Mouse (Mus musculus) right cerebral cortex, postnatal 14 days (tissue): ENCODE measurements around the gene Tlcd2.

ENCODE experiments used
- DNase-seq: peaks from one replicate; pipeline ENCODE4 v3.0.0; 2022

Gene Tlcd2

GRCm38 (mm10) chr11:75460844-75461742 is at the start of gene Tlcd2:
Gene Tlcd2 (plus strand): TSS chr11:75461715.
- peak; percentile 99 for DNase-seq

DNA sequence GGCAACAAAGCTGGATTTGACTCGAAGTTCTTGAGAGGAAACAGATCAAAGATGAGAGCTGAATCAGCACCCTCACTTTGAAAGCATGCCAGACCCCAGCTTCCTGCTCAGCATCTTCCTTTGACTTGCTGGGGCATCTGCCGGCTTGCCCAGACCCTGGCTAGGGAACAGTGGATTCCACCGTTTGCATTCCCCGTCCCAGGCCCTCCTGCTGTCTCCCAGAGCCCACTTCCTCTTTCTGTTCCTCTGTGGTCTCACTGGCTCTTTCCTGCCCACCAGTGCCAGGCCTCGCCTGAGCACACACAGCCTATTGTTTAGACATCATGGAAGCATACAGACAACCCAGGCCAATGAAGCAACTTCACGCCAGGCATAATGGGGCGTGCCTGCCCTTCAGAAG is 46.4 kb upstream of the Tlcd2 start:
- DNase-seq: no peak

GRCm38 (mm10) chr11:75415994-75416393 is 45.5 kb upstream of the Tlcd2 start:
- no peak for DNase-seq

- DNase-seq: no peak
Observed at GRCm38 (mm10) chr11:75420037-75420436, 41.5 kb upstream of the Tlcd2 start.

DNA sequence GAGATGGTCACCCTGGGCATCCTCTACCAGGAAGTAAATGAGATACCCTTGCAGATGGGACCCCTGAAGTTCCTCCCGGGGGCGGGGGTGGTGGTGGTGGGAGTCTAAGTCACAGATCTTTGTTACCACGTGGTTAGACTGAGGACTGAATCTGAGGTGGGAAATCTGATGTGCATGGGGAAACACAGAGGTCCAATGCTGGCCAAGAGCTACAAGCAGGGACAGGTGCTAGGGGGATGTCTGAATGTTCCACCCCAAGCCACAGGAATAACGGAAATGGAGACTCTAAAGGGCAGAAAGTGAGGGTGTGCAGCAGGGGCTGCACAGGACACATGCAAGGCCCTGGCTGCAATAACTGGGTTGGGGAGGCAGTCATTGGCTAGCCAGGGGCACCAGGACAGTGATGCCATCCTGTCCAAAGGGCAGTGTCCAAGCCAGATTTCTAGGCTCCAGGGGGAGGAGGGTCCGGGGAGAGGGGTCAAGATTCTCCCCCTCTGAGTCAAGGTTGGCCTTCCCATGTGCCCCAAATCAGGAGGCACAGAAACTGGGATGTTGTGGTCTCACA is 40.6 kb upstream of the Tlcd2 start:
- no peak for DNase-seq

DNA sequence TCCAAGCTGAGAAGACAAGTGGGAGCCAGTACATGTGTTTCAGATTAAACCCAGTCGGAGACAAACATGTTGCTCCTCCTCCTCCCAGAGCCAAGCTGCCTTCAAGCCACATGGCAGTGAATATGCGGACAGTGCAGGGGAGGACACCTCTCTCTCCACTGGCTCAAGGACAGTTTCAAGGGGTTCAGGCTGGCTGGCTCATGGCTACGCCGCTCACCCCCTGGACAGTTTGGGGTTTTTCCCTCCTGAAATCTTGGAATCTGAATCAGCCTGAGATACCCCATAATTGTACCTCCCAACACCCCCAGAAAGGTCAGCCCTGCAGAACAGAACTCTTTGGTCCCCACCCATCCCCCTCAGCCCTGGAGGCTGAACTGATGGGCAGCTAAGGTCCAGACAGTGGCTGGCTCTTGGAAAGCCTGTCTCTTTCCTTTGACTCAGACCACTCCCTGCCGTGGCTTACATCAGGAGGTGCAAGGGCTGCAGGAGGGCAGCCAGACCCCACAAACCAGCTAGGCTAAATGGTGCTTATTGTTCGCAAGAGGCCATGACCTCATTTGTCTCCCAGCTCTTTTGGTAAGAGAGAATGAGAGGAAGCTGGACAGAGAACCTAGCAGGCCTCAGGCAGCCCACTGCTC is 40.0 kb upstream of the Tlcd2 start:
- DNase-seq: no peak

DNA sequence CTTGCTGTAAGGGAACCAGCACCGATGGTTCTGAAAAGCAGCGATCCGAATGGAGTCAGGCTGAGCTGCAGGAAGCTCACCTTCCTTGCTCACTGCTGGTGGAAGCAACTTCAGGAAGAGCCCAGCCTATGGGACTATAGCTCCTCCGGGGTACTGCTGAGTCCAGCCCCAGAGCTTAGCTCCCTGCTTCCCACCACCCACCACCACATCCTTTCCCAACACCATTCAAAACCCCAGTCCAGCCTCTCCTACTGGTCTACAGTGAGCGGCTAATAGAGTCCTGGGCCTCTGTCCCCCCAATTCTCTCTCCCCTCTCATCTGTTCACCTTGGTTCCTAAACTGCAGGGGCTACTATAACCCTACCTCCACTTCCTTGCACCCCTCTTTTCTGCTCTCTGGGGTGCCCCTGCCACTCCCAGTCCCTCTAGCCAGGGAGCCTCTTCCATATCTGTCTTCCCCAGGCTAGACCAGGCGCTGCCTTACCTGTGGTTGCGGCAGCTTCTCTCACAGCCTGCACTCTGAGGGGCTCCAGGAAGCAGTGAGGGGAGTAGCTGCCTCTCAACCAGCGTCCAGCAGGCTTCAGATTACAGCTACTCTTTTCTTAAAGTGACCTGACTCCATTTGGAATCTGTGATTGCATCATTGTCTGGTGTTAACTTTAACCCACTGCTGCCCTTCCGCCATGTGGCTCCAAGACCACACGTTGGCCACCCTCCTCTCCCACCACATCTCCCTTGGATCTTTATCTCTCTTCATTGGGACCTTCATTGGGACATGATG is 39.3 kb upstream of the Tlcd2 start, which contains the start of gene Serpinf1:
Gene Serpinf1 (minus strand): TSS at position 689 of the 780 bp plus-strand sequence.
- DNase-seq: no peak

- no peak for DNase-seq
Observed at GRCm38 (mm10) chr11:75423091-75423490, 38.4 kb upstream of the Tlcd2 start.

DNA sequence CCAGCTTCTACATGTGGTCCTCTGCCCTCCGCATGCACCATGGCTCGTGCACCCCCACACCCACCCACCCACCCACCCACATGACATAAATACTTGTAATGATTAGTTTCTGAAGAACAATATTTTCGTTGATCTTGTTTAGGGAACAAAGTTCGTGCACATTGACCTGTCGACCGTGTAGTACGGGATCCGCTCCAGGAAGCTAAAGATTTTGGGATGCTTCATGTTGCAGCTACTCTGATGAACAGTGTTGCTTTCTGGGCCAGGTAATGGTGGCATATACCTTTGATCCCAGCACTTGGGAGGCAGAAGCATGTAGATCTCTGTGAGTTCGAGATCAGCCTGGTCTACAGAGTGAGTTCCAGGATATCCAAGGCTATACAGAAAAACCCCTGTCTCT is 37.5 kb upstream of the Tlcd2 start:
- DNase-seq: no peak

DNA sequence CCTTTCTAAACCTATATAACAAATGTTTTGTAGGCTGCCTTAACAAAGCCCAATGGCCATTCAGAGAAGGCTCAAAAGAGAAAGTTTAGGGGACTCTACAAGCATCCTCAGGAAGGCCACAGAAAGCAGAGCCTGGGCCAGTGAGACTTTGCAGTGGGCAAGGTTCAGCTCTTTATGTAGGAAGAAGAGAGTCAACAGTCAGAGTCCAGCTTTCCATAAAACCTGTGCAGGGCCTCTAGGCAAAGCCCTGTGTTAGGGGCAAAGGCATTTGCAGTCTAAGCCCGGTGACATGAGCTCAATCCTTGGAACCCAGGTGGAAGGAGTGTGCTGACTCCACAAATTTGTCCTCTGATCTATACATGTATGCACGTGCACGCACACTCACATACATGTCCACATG is 37.1 kb upstream of the Tlcd2 start:
- DNase-seq: no peak

- no peak for DNase-seq
Observed at GRCm38 (mm10) chr11:75429019-75429705, 32.4 kb upstream of the Tlcd2 start.

DNA sequence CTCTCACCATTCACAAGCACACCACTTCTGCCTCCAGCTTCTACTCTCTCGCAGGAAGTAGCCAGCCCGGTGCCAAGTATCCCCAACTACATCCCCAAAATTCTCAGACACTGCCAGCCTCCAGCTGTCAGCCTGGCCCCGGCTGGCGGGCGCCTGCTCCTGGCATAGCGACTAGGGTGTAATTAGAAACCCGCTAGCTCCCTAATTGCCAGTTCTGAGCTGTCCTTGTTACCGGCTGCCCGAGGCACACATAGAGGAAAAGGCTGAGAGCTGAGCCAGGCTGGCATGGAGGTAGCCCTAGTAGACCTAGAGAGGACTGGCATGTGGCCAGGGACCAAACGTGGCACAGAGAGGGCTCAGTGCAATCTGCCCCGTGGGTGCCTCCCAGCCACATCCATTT is 30.2 kb upstream of the Tlcd2 start:
- peak; percentile 72 for DNase-seq

- DNase-seq: no peak
Observed at GRCm38 (mm10) chr11:75434138-75434537, 27.4 kb upstream of the Tlcd2 start.

- DNase-seq: no peak
Observed at GRCm38 (mm10) chr11:75438194-75438593, 23.3 kb upstream of the Tlcd2 start.

GRCm38 (mm10) chr11:75438804-75439203 is 22.7 kb upstream of the Tlcd2 start:
- DNase-seq: no peak

- no peak for DNase-seq
Observed at GRCm38 (mm10) chr11:75439363-75439762, 22.2 kb upstream of the Tlcd2 start, which contains the start of gene Serpinf2. Gene Serpinf2 (minus strand): TSS chr11:75439591.

DNA sequence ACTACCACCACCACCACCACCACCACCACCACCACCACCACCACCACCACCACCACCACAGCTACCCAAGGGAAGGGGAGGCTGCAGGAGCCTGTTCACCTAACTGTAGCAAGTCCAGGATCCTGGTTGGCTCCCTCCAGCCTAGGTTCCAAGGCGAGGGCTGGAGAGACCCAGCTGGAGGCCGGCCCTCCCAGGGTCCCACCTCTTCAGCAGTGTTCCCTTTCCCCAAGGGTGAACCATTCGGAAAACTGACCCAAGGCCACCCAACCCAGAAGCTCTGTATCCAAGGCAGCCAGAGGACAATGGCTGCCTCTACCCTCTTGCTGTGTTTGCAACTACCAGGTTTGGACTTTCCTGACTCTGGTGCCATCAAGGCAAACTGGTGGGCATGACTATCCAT is 21.6 kb upstream of the Tlcd2 start:
- DNase-seq: no peak

DNA sequence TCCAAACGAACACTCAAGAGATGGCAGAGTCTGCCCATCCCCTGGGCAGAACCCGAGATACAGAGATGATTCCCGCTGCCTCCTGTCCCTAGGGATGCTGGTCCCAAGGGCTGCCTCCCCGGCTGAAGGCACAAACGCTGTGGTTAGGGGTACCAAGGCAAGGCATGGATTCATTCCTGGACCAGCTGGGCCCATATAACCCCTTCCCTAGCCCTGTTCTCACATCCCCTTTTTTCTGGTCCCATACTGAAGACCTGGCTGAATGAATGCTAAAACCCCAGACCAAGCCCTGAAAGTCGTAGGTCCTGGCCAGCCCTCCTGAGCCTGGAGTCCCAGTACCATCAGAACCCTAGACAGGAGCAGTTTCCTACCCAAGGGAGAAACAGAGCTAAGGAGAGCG is 20.5 kb upstream of the Tlcd2 start:
- DNase-seq: no peak

GRCm38 (mm10) chr11:75441601-75442000 is 19.9 kb upstream of the Tlcd2 start:
- no peak for DNase-seq

DNA sequence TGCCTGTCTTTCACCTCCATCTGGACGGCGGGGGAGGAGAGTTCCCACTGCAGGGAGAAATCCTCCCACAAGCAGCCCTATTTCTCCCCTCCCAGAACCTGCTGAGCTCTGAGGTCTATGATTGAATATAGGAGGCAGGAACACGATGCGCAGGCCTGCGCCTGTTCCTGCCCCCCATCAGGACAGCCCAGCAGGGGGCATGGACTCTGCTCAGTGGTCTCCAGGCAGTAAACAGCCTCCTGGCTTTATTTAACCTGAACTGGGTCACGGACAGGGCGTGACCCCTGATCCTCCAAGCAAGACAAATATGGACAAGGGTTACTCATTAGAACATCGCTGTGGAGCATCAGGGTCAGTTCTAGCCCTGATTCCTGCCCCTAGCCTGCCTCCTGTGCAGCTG is 17.8 kb upstream of the Tlcd2 start:
- DNase-seq: no peak

DNA sequence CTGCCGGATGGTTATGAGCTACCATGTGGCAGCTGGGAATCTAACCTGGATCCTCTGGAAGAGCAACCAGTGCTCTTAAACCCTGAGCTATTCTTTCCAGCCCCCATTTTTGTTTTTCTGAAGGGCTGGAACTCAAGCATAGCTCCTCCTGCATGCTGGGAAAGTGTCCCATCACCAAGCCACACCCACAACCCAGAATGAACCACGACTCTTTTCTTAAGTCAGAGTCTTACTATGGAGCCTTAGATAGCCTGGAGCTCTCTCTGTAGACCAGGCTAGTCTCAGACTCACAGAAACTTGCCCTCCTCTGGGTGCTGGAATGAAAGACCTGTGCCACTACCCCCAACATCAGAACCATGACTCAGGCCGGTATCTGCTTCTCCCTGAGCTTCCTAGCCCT is 12.9 kb upstream of the Tlcd2 start:
- DNase-seq: no peak

GRCm38 (mm10) chr11:75449695-75450094 is 11.8 kb upstream of the Tlcd2 start:
- DNase-seq: peak; percentile 52
